Mouse (Mus musculus): ENCODE results near the gene 6030408B16Rik. TPM values are rescaled to one million over a fixed set of nuclear protein-coding genes. Genes with fewer than 3 reads are reported as not detected.
"Not testable (repeated sequence)": the region's sequence is repeated elsewhere in the genome, so short reads cannot be mapped to it uniquely, and the experiment has no call there.

Gene 6030408B16Rik
- polyA plus RNA-seq, 1 experiment from 2014 or later: 25.0 TPM

GRCm38 (mm10) chr15:101318889-101319765 lies 26.1 kb downstream of the 6030408B16Rik start:
- H3K27me3 ChIP-seq (ENCODE audit: control insufficient read depth, insufficient read depth, low read length): no peaks in the 10 kb centered on the region
- H3K27ac ChIP-seq (ENCODE audit: low read length): no peak overlapping the region
- H3K4me1 ChIP-seq (ENCODE audit: control insufficient read depth, insufficient read depth, low read length): peaks cover 26% of the 10 kb centered on the region; the same call in 1 of the 2 replicates
- 41% methylated on average over 14 of the region's 14 CpGs for WGBS
- no peak for ATAC-seq (ENCODE audit: insufficient number of reproducible peaks, insufficient read depth, low FRiP score, low read depth)
- H3K36me3 ChIP-seq (ENCODE audit: control insufficient read depth, insufficient read depth, low read length): no peaks in the 10 kb centered on the region
- no peak overlapping the region for H3K4me2 ChIP-seq (replicated peaks; ENCODE audit: low read depth, low read length)
- H3K4me3 ChIP-seq (ENCODE audit: low read depth, low read length): no peak overlapping the region
- H3K9ac ChIP-seq (replicated peaks; ENCODE audit: low read depth, low read length): no peak overlapping the region
- no peaks in the 10 kb centered on the region for H3K9me3 ChIP-seq (ENCODE audit: control insufficient read depth, low read depth, low read length)

GRCm38 (mm10) chr15:101320010-101320617 lies 27.1 kb downstream of the 6030408B16Rik start:
- H3K4me3 ChIP-seq (ENCODE audit: low read depth, low read length): no peak overlapping the region
- H3K9ac ChIP-seq (replicated peaks; ENCODE audit: low read depth, low read length): no peak overlapping the region
- H3K4me2 ChIP-seq (replicated peaks; ENCODE audit: low read depth, low read length): no peak overlapping the region
- peak overlapping the region; percentile 61; the same call in 1 of the 2 replicates for H3K27ac ChIP-seq (ENCODE audit: low read length)
- H3K36me3 ChIP-seq (ENCODE audit: control insufficient read depth, insufficient read depth, low read length): no peaks in the 10 kb centered on the region
- ATAC-seq (ENCODE audit: insufficient number of reproducible peaks, insufficient read depth, low FRiP score, low read depth): 0 out of 2 replicates have a peak, but pooled peaks have one; percentile 3
- 82% methylated on average over 6 of the region's 6 CpGs for WGBS
- no peaks in the 10 kb centered on the region for H3K9me3 ChIP-seq (ENCODE audit: control insufficient read depth, low read depth, low read length)
- H3K4me1 ChIP-seq (ENCODE audit: control insufficient read depth, insufficient read depth, low read length): peaks cover 26% of the 10 kb centered on the region; the same call in 1 of the 2 replicates
- no peaks in the 10 kb centered on the region for H3K27me3 ChIP-seq (ENCODE audit: control insufficient read depth, insufficient read depth, low read length)

GRCm38 (mm10) chr15:101320618-101321041 lies 27.6 kb downstream of the 6030408B16Rik start:
- H3K9me3 ChIP-seq (ENCODE audit: control insufficient read depth, low read depth, low read length): no peaks in the 10 kb centered on the region
- H3K4me2 ChIP-seq (replicated peaks; ENCODE audit: low read depth, low read length): no peak overlapping the region
- no peaks in the 10 kb centered on the region for H3K36me3 ChIP-seq (ENCODE audit: control insufficient read depth, insufficient read depth, low read length)
- WGBS: 52% methylated on average over 6 of the region's 6 CpGs
- peak; percentile 39; the same call in 1 of the 2 replicates for ATAC-seq (ENCODE audit: insufficient number of reproducible peaks, insufficient read depth, low FRiP score, low read depth)
- H3K27ac ChIP-seq (ENCODE audit: low read length): peak overlapping the region; percentile 61; the same call in 1 of the 2 replicates
- no peaks in the 10 kb centered on the region for H3K27me3 ChIP-seq (ENCODE audit: control insufficient read depth, insufficient read depth, low read length)
- no peak overlapping the region for H3K4me3 ChIP-seq (ENCODE audit: low read depth, low read length)
- H3K4me1 ChIP-seq (ENCODE audit: control insufficient read depth, insufficient read depth, low read length): peaks cover 26% of the 10 kb centered on the region; the same call in 1 of the 2 replicates
- H3K9ac ChIP-seq (replicated peaks; ENCODE audit: low read depth, low read length): no peak overlapping the region

- WGBS: 41% methylated on average over 5 of the region's 5 CpGs
- ATAC-seq (ENCODE audit: insufficient number of reproducible peaks, insufficient read depth, low FRiP score, low read depth): no peak
- peak overlapping the region; percentile 55; the same call in 1 of the 2 replicates for H3K27ac ChIP-seq (ENCODE audit: low read length)
- no peaks in the 10 kb centered on the region for H3K9me3 ChIP-seq (ENCODE audit: control insufficient read depth, low read depth, low read length)
- no peak overlapping the region for H3K9ac ChIP-seq (replicated peaks; ENCODE audit: low read depth, low read length)
- H3K4me1 ChIP-seq (ENCODE audit: control insufficient read depth, insufficient read depth, low read length): peaks cover 26% of the 10 kb centered on the region; the same call in 1 of the 2 replicates
- no peaks in the 10 kb centered on the region for H3K27me3 ChIP-seq (ENCODE audit: control insufficient read depth, insufficient read depth, low read length)
- H3K4me3 ChIP-seq (ENCODE audit: low read depth, low read length): no peak overlapping the region
- H3K4me2 ChIP-seq (replicated peaks; ENCODE audit: low read depth, low read length): no peak overlapping the region
- no peaks in the 10 kb centered on the region for H3K36me3 ChIP-seq (ENCODE audit: control insufficient read depth, insufficient read depth, low read length)
These were observed 28.1 kb downstream of the 6030408B16Rik start for GRCm38 (mm10) chr15:101321126-101321525.

- Histone ChIP-seq H3K4me3 (ENCODE audit: low read depth, low read length) (no peak overlapping the region), H3K36me3 (ENCODE audit: control insufficient read depth, insufficient read depth, low read length) (no peaks in the 10 kb centered on the region), H3K4me1 (ENCODE audit: control insufficient read depth, insufficient read depth, low read length) (peaks cover 23% of the 10 kb centered on the region; the same call in 1 of the 2 replicates), H3K9me3 (ENCODE audit: control insufficient read depth, low read depth, low read length) (no peaks in the 10 kb centered on the region), H3K9ac (replicated peaks; ENCODE audit: low read depth, low read length) (no peak overlapping the region), H3K27me3 (ENCODE audit: control insufficient read depth, insufficient read depth, low read length) (no peaks in the 10 kb centered on the region), H3K4me2 (replicated peaks; ENCODE audit: low read depth, low read length) (no peak overlapping the region), H3K27ac (ENCODE audit: low read length) (no peak overlapping the region)
- 78% methylated on average over 5 of the region's 5 CpGs for WGBS
- ATAC-seq (ENCODE audit: insufficient number of reproducible peaks, insufficient read depth, low FRiP score, low read depth): no peak
These were observed 29.1 kb downstream of the 6030408B16Rik start for GRCm38 (mm10) chr15:101322106-101322505.

- WGBS: 90% methylated on average over 7 of the region's 7 CpGs
- Histone ChIP-seq H3K4me3 (ENCODE audit: low read depth, low read length) (no peak overlapping the region), H3K36me3 (ENCODE audit: control insufficient read depth, insufficient read depth, low read length) (no peaks in the 10 kb centered on the region), H3K9me3 (ENCODE audit: control insufficient read depth, low read depth, low read length) (no peaks in the 10 kb centered on the region), H3K4me2 (replicated peaks; ENCODE audit: low read depth, low read length) (no peak overlapping the region), H3K27me3 (ENCODE audit: control insufficient read depth, insufficient read depth, low read length) (no peaks in the 10 kb centered on the region), H3K9ac (replicated peaks; ENCODE audit: low read depth, low read length) (no peak overlapping the region), H3K4me1 (ENCODE audit: control insufficient read depth, insufficient read depth, low read length) (peaks cover 19% of the 10 kb centered on the region; the same call in 1 of the 2 replicates), H3K27ac (ENCODE audit: low read length) (no peak overlapping the region)
- no peak for ATAC-seq (ENCODE audit: insufficient number of reproducible peaks, insufficient read depth, low FRiP score, low read depth)
These were observed 29.6 kb downstream of the 6030408B16Rik start for GRCm38 (mm10) chr15:101322640-101323039.

GRCm38 (mm10) chr15:101323511-101323910 lies 30.5 kb downstream of the 6030408B16Rik start:
- ATAC-seq (ENCODE audit: insufficient number of reproducible peaks, insufficient read depth, low FRiP score, low read depth): no peak
- WGBS: 94% methylated on average over 5 of the region's 5 CpGs
- Histone ChIP-seq H3K9ac (replicated peaks; ENCODE audit: low read depth, low read length) (no peak overlapping the region), H3K4me2 (replicated peaks; ENCODE audit: low read depth, low read length) (no peak overlapping the region), H3K4me1 (ENCODE audit: control insufficient read depth, insufficient read depth, low read length) (peaks cover 22% of the 10 kb centered on the region; the same call in 1 of the 2 replicates), H3K36me3 (ENCODE audit: control insufficient read depth, insufficient read depth, low read length) (no peaks in the 10 kb centered on the region), H3K4me3 (ENCODE audit: low read depth, low read length) (no peak overlapping the region), H3K27me3 (ENCODE audit: control insufficient read depth, insufficient read depth, low read length) (no peaks in the 10 kb centered on the region), H3K9me3 (ENCODE audit: control insufficient read depth, low read depth, low read length) (no peaks in the 10 kb centered on the region), H3K27ac (ENCODE audit: low read length) (no peak overlapping the region)

- peaks cover 18% of the 10 kb centered on the region; the same call in 1 of the 2 replicates for H3K4me1 ChIP-seq (ENCODE audit: control insufficient read depth, insufficient read depth, low read length)
- not testable (repeated sequence) for H3K36me3 ChIP-seq (ENCODE audit: control insufficient read depth, insufficient read depth, low read length); H3K27ac ChIP-seq (ENCODE audit: low read length); H3K4me3 ChIP-seq (ENCODE audit: low read depth, low read length); ATAC-seq (ENCODE audit: insufficient number of reproducible peaks, insufficient read depth, low FRiP score, low read depth); H3K9me3 ChIP-seq (ENCODE audit: control insufficient read depth, low read depth, low read length); H3K4me2 ChIP-seq (replicated peaks; ENCODE audit: low read depth, low read length); H3K9ac ChIP-seq (replicated peaks; ENCODE audit: low read depth, low read length); H3K27me3 ChIP-seq (ENCODE audit: control insufficient read depth, insufficient read depth, low read length)
These were observed 31.4 kb downstream of the 6030408B16Rik start for GRCm38 (mm10) chr15:101324409-101324808.
